Mouse (Mus musculus): ENCODE results near the gene Nadk2.

Nadk2 gene

GRCm38 (mm10) chr15:9070912-9071555, at the start of gene Nadk2:
Gene Nadk2, plus strand, starts transcription at chr15:9071260.
- peak; percentile 97 for DNase-seq (ENCODE audit: low read depth, low spot score)

- no peak for DNase-seq (ENCODE audit: low read depth, low spot score)
These were observed 15.4 kb upstream of the Nadk2 start for GRCm38 (mm10) chr15:9055704-9056103.

GRCm38 (mm10) chr15:9059856-9060255, 11.2 kb upstream of the Nadk2 start:
- no peak for DNase-seq (ENCODE audit: low read depth, low spot score)

GRCm38 (mm10) chr15:9061150-9061882, 9.7 kb upstream of the Nadk2 start:
- no peak for DNase-seq (ENCODE audit: low read depth, low spot score)

GRCm38 (mm10) chr15:9068881-9069280, 2.2 kb upstream of the Nadk2 start:
- no peak for DNase-seq (ENCODE audit: low read depth, low spot score)

GRCm38 (mm10) chr15:9070353-9070752, 707 bp upstream of the Nadk2 start:
- no peak for DNase-seq (ENCODE audit: low read depth, low spot score)

GRCm38 (mm10) chr15:9071556-9072544, 790 bp downstream of the Nadk2 start:
- DNase-seq (ENCODE audit: low read depth, low spot score): no peak

GRCm38 (mm10) chr15:9072630-9073029, 1.6 kb downstream of the Nadk2 start:
- DNase-seq (ENCODE audit: low read depth, low spot score): no peak

- no peak for DNase-seq (ENCODE audit: low read depth, low spot score)
These were observed 2.1 kb downstream of the Nadk2 start for GRCm38 (mm10) chr15:9073067-9073608.

- no peak for DNase-seq (ENCODE audit: low read depth, low spot score)
These were observed 2.6 kb downstream of the Nadk2 start for GRCm38 (mm10) chr15:9073684-9074083.

- DNase-seq (ENCODE audit: low read depth, low spot score): no peak
These were observed 3.1 kb downstream of the Nadk2 start for GRCm38 (mm10) chr15:9074139-9074538.

GRCm38 (mm10) chr15:9074671-9075070, 3.6 kb downstream of the Nadk2 start:
- DNase-seq (ENCODE audit: low read depth, low spot score): no peak

GRCm38 (mm10) chr15:9075608-9076200, 4.6 kb downstream of the Nadk2 start:
- no peak for DNase-seq (ENCODE audit: low read depth, low spot score)

GRCm38 (mm10) chr15:9078481-9079300, 7.6 kb downstream of the Nadk2 start:
- DNase-seq (ENCODE audit: low read depth, low spot score): no peak

- DNase-seq (ENCODE audit: low read depth, low spot score): no peak
These were observed 8.6 kb downstream of the Nadk2 start for GRCm38 (mm10) chr15:9079626-9080025.

GRCm38 (mm10) chr15:9080206-9080605, 9.1 kb downstream of the Nadk2 start:
- no peak for DNase-seq (ENCODE audit: low read depth, low spot score)

- DNase-seq (ENCODE audit: low read depth, low spot score): no peak
These were observed 10.2 kb downstream of the Nadk2 start for GRCm38 (mm10) chr15:9081294-9081693.

- DNase-seq (ENCODE audit: low read depth, low spot score): no peak
These were observed 11.7 kb downstream of the Nadk2 start for GRCm38 (mm10) chr15:9082753-9083152.

- DNase-seq (ENCODE audit: low read depth, low spot score): no peak
These were observed 15.8 kb downstream of the Nadk2 start for GRCm38 (mm10) chr15:9086813-9087212.

GRCm38 (mm10) chr15:9087421-9087820, 16.4 kb downstream of the Nadk2 start:
- no peak for DNase-seq (ENCODE audit: low read depth, low spot score)

Data from skeletal muscle tissue, adult 2 months (tissue).